Mouse (Mus musculus): ENCODE measurements around the gene Ctsc. TPM values are rescaled to one million over a fixed set of nuclear protein-coding genes. Genes with fewer than 3 reads are reported as not detected.

The Ctsc gene
- polyA plus RNA-seq, 1 experiment from 2014 or later = 18.5 TPM

DNA sequence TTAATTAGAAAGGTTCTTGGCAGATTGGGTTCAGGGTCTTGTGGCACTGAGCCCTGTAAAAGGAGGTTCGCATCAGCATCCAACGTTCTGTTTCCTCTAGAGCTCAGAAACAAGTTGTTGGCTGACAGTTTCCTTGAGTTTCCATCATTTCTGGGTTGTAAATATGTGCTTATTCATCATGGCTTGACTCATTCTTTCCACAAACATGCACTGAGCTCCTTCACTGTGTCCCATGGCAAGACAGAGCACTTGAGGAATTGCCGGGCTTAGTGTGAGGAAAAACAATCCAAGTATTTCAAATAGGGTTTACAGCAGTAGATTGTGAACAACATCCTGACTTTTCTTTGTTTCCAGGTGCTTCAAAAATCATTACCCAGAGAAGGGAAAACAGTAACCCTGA is 28.8 kb downstream of the Ctsc start:
- no peak overlapping the region for H3K4me2 ChIP-seq
- ATAC-seq (ENCODE audit: low FRiP score) = no peak
- no peaks in the 10 kb centered on the region for H3K4me1 ChIP-seq
- H3K36me3 ChIP-seq = no peaks in the 10 kb centered on the region
- H3K27ac ChIP-seq (replicated peaks) = no peak overlapping the region
- H3K9ac ChIP-seq (replicated peaks) = no peak overlapping the region
- no peaks in the 10 kb centered on the region for H3K9me3 ChIP-seq (replicated peaks)
- no peak overlapping the region for H3K4me3 ChIP-seq (replicated peaks)
- WGBS = 86% methylated on average over 3 of the region's 3 CpGs
- no peaks in the 10 kb centered on the region for H3K27me3 ChIP-seq (replicated peaks)

- Histone ChIP-seq H3K4me2 (no peak overlapping the region), H3K4me1 (no peaks in the 10 kb centered on the region)
- no peak for ATAC-seq (ENCODE audit: low FRiP score)
Measured at GRCm38 (mm10) chr7:88310398-88311180, 32.7 kb downstream of the Ctsc start.

GRCm38 (mm10) chr7:88316408-88316807 is 38.5 kb downstream of the Ctsc start:
- Histone ChIP-seq H3K9ac (replicated peaks) (no peak overlapping the region), H3K27ac (replicated peaks) (no peak overlapping the region), H3K36me3 (no peaks in the 10 kb centered on the region), H3K4me2 (no peak overlapping the region), H3K27me3 (replicated peaks) (no peaks in the 10 kb centered on the region), H3K4me1 (peaks cover 5% of the 10 kb centered on the region; the same call in 1 of the 2 replicates), H3K4me3 (replicated peaks) (no peak overlapping the region), H3K9me3 (replicated peaks) (no peaks in the 10 kb centered on the region)
- 73% methylated on average over 3 of the region's 3 CpGs for WGBS
- no peak for ATAC-seq (ENCODE audit: low FRiP score)

More at GRCm38 (mm10) chr7:88310398-88311180, 32.7 kb downstream of the Ctsc start:
- 91% methylated on average over 3 of the region's 3 CpGs for WGBS
- Histone ChIP-seq H3K9me3 (replicated peaks) (no peaks in the 10 kb centered on the region), H3K9ac (replicated peaks) (no peak overlapping the region), H3K4me3 (replicated peaks) (no peak overlapping the region), H3K36me3 (no peaks in the 10 kb centered on the region), H3K27ac (replicated peaks) (no peak overlapping the region), H3K27me3 (replicated peaks) (no peaks in the 10 kb centered on the region)

DNA sequence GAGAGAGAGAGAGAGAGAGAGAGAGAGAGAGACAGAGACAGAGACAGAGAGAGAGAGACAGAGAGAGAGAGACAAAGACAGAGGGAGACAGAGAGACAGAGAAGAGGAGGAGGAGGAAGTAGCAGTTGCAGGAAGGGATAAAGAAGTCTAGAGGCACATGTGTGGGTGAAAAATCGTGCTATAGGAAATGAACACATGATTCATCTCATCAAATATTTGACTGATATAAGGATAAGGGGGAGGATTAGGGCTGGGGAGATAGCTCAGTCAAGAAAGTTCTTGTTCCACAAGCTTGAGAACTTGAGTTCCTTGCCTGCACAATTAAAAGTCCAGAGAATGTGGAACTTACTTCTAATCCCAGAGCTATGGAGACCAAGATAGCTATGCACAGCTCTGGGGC is 40.6 kb downstream of the Ctsc start:
- Histone ChIP-seq H3K27ac (replicated peaks) (no peak overlapping the region), H3K36me3 (no peaks in the 10 kb centered on the region), H3K9ac (replicated peaks) (no peak overlapping the region), H3K4me1 (peaks cover 5% of the 10 kb centered on the region; the same call in 1 of the 2 replicates), H3K4me3 (replicated peaks) (no peak overlapping the region), H3K9me3 (replicated peaks) (no peaks in the 10 kb centered on the region), H3K4me2 (no peak overlapping the region), H3K27me3 (replicated peaks) (no peaks in the 10 kb centered on the region)
- no peak for ATAC-seq (ENCODE audit: low FRiP score)
- whole genome bisulfite sequencing = 79% methylated on average over 1 of the region's 1 CpGs

DNA sequence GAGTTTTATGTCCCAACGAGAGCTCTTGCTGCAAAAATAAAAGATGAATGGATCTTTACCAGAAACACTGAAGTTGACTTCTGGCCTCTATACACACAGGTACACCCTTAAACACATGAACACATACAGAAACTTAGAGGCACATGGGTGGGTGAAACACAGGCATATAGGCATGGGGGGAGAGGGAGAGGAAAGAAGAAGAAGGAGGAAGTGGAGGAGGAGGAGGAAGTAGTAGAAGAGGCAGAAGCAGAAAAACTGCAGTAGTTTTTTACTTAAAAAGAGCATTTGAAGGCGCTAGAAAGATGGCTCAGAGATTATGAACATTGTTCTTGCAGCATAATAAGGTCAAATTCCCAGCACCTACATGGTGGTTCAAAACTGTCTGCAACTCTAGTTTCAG is 41.0 kb downstream of the Ctsc start:
- no peaks in the 10 kb centered on the region for H3K9me3 ChIP-seq (replicated peaks)
- no peak for ATAC-seq (ENCODE audit: low FRiP score)
- H3K27me3 ChIP-seq (replicated peaks) = no peaks in the 10 kb centered on the region
- peaks cover 5% of the 10 kb centered on the region; the same call in 1 of the 2 replicates for H3K4me1 ChIP-seq
- WGBS = 77% methylated on average over 2 of the region's 2 CpGs
- H3K4me3 ChIP-seq (replicated peaks) = no peak overlapping the region
- no peak overlapping the region for H3K27ac ChIP-seq (replicated peaks)
- H3K4me2 ChIP-seq = no peak overlapping the region
- H3K9ac ChIP-seq (replicated peaks) = no peak overlapping the region
- H3K36me3 ChIP-seq = no peaks in the 10 kb centered on the region

GRCm38 (mm10) chr7:88319414-88320140 is 41.7 kb downstream of the Ctsc start:
- ATAC-seq (ENCODE audit: low FRiP score) = no peak
- Histone ChIP-seq H3K9ac (replicated peaks) (no peak overlapping the region), H3K36me3 (no peaks in the 10 kb centered on the region), H3K4me3 (replicated peaks) (no peak overlapping the region), H3K4me2 (no peak overlapping the region), H3K27me3 (replicated peaks) (no peaks in the 10 kb centered on the region), H3K9me3 (replicated peaks) (no peaks in the 10 kb centered on the region), H3K27ac (replicated peaks) (no peak overlapping the region), H3K4me1 (peaks cover 5% of the 10 kb centered on the region; the same call in 1 of the 2 replicates)
- 90% methylated on average over 3 of the region's 3 CpGs for WGBS

- Histone ChIP-seq H3K27ac (replicated peaks) (no peak overlapping the region), H3K36me3 (no peaks in the 10 kb centered on the region), H3K4me2 (no peak overlapping the region), H3K4me3 (replicated peaks) (no peak overlapping the region), H3K4me1 (peaks cover 5% of the 10 kb centered on the region; the same call in 1 of the 2 replicates), H3K27me3 (replicated peaks) (no peaks in the 10 kb centered on the region), H3K9ac (replicated peaks) (no peak overlapping the region), H3K9me3 (replicated peaks) (no peaks in the 10 kb centered on the region)
- 51% methylated on average over 12 of the region's 12 CpGs for WGBS
- ATAC-seq (ENCODE audit: low FRiP score) = peak; percentile 55; the same call in 1 of the 2 replicates
Measured at GRCm38 (mm10) chr7:88320628-88321336, 42.9 kb downstream of the Ctsc start.

DNA sequence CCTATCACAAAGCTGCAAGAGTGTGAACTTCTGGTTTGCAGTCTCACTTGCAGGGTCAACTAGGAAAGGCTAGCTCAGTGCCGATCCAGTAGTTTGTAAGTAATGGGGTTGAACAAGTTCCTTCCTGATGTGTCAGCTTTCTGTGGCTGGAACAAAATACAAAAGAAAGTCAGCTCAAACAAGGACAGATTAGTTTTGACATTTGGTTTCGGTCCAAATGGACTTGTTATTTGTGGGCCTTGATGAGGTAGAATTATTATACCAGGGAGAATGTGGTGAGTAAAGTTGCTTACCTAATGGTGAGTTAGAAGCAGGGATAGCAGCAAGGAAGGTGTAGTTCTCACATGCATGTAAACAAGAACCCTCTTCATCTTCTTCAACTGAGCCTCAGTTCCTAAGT is 44.5 kb downstream of the Ctsc start:
- Histone ChIP-seq H3K27me3 (replicated peaks) (no peaks in the 10 kb centered on the region), H3K4me1 (peaks cover 5% of the 10 kb centered on the region; the same call in 1 of the 2 replicates), H3K27ac (replicated peaks) (no peak overlapping the region), H3K9me3 (replicated peaks) (no peaks in the 10 kb centered on the region), H3K4me2 (no peak overlapping the region), H3K4me3 (replicated peaks) (no peak overlapping the region), H3K36me3 (no peaks in the 10 kb centered on the region), H3K9ac (replicated peaks) (no peak overlapping the region)
- no peak for ATAC-seq (ENCODE audit: low FRiP score)
- WGBS = 90% methylated on average over 2 of the region's 2 CpGs

DNA sequence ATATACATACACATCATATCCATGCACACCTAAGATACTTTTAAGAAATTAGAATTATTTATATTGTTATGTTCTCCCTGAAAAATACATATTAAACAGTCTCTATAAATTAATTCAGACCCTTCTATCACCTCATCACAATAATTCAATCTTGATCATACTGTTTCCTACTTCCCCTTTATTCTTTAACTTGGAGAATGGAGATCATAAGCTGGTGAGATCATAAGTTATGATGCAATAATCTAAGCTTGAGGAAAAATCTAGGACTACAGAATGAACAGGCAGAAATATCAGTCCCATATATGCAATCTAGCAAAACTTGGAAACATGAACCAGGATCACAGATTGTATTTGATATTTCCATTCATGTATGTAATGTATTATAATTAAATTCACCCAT is 49.6 kb downstream of the Ctsc start:
- no peak overlapping the region for H3K27ac ChIP-seq (replicated peaks)
- H3K27me3 ChIP-seq (replicated peaks) = no peaks in the 10 kb centered on the region
- no peaks in the 10 kb centered on the region for H3K4me1 ChIP-seq
- H3K9ac ChIP-seq (replicated peaks) = no peak overlapping the region
- no peak overlapping the region for H3K4me3 ChIP-seq (replicated peaks)
- no peaks in the 10 kb centered on the region; the same call in 1 of the 2 replicates for H3K9me3 ChIP-seq (replicated peaks)
- no peak for ATAC-seq (ENCODE audit: low FRiP score)
- no peak overlapping the region for H3K4me2 ChIP-seq
- no peaks in the 10 kb centered on the region for H3K36me3 ChIP-seq

GRCm38 (mm10) chr7:88343828-88344227 is 65.9 kb downstream of the Ctsc start:
- no peaks in the 10 kb centered on the region for H3K36me3 ChIP-seq
- H3K9ac ChIP-seq (replicated peaks) = no peak overlapping the region
- no peaks in the 10 kb centered on the region for H3K9me3 ChIP-seq (replicated peaks)
- no peak overlapping the region for H3K4me2 ChIP-seq
- H3K27ac ChIP-seq (replicated peaks) = no peak overlapping the region
- no peak for ATAC-seq (ENCODE audit: low FRiP score)
- H3K4me3 ChIP-seq (replicated peaks) = no peak overlapping the region
- H3K27me3 ChIP-seq (replicated peaks) = no peaks in the 10 kb centered on the region
- H3K4me1 ChIP-seq = no peaks in the 10 kb centered on the region

GRCm38 (mm10) chr7:88346035-88346434 is 68.2 kb downstream of the Ctsc start:
- no peaks in the 10 kb centered on the region for H3K27me3 ChIP-seq (replicated peaks)
- H3K4me3 ChIP-seq (replicated peaks) = no peak overlapping the region
- H3K36me3 ChIP-seq = no peaks in the 10 kb centered on the region
- no peak for ATAC-seq (ENCODE audit: low FRiP score)
- no peak overlapping the region for H3K4me2 ChIP-seq
- 94% methylated on average over 1 of the region's 1 CpGs for WGBS
- H3K9me3 ChIP-seq (replicated peaks) = no peaks in the 10 kb centered on the region
- H3K27ac ChIP-seq (replicated peaks) = no peak overlapping the region
- no peaks in the 10 kb centered on the region for H3K4me1 ChIP-seq
- H3K9ac ChIP-seq (replicated peaks) = no peak overlapping the region

All from neural tube, embryonic 15.5 days (tissue).